Mouse (Mus musculus) liver, adult 2 months (tissue): ENCODE measurements around the gene Map3k6.

Experiments used
- CTCF ChIP-seq: fragments of 200-500 bp; IDR thresholded peaks from 2 replicates; pipeline ENCODE4 v1.5.1; 2011; ENCODE audit warnings: low read depth, low read length, control low read depth
- POLR2A ChIP-seq: fragments of 200-500 bp; IDR thresholded peaks from 2 replicates; pipeline ENCODE4 v1.6.1; 2011; ENCODE audit warnings: low read length, control low read depth; ENCODE audit not compliant: insufficient read depth; ENCODE audit errors: extremely low read depth

DNA sequence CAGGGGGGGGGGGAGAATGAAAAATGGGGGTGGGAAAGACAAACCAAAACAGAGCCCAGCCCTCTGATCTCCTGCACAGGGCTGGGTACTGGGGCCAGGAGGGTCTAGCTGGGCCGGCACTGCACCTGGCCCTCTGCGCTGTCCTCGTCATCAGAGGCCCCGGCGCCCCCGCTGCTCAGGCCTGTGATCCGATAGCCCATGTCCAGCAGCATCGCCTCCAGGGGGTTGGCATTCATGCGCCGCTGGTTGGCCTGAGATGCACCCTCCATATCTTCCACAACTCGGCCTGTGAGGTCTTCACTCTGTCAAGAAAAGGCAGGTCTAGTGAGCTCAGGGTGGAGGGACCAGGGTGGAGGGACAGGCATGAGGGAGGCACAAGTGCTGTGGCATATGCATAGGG lies 53.5 kb downstream of the Map3k6 start:
- no peak for TF ChIP-seq POLR2A
- no peak for TF ChIP-seq CTCF
